Mouse (Mus musculus) intestine, postnatal 0 days (tissue): ENCODE results near the gene Tacc2. TPM values are rescaled to one million over a fixed set of nuclear protein-coding genes. Genes with fewer than 3 reads are reported as not detected.

ENCODE experiments used
- ATAC-seq: fragments of 200-750 bp; cut with Nextera tagmentation; 2 replicates; pipeline ENCODE4 v1.8.0; 2017; ENCODE audit warnings: mild to moderate bottlenecking, moderate TSS enrichment, moderate library complexity
- H3K27ac ChIP-seq: fragments of 300-500 bp; sonication (generic); 2 replicates; pipeline ENCODE4 v1.5.1; 2014; ENCODE audit warnings: mild to moderate bottlenecking, low read depth, low read length, moderate library complexity
- H3K27me3 ChIP-seq: fragments of 300-500 bp; sonication (generic); replicated peaks from 2 replicates; pipeline ENCODE4 v1.6.1; 2014; ENCODE audit warnings: low read length, mixed read lengths; ENCODE audit not compliant: control insufficient read depth, insufficient read depth
- H3K36me3 ChIP-seq: fragments of 300-500 bp; sonication (generic); 2 replicates; pipeline ENCODE4 v1.6.1; 2014; ENCODE audit warnings: mild to moderate bottlenecking, moderate library complexity; ENCODE audit not compliant: control insufficient read depth, insufficient read depth
- H3K4me1 ChIP-seq: fragments of 300-500 bp; sonication (generic); replicated peaks from 2 replicates; pipeline ENCODE4 v1.6.1; 2014; ENCODE audit warnings: antibody characterized with exemption, low read length, mixed read lengths; ENCODE audit not compliant: control insufficient read depth, insufficient read depth
- H3K4me2 ChIP-seq: fragments of 300-500 bp; sonication (generic); replicated peaks from 2 replicates; pipeline ENCODE4 v1.6.1; 2014; ENCODE audit warnings: low read depth, mild to moderate bottlenecking, moderate library complexity
- H3K4me3 ChIP-seq: fragments of 300-500 bp; sonication (generic); 2 replicates; pipeline ENCODE4 v1.5.1; 2014; ENCODE audit warnings: low read depth, low read length
- H3K9ac ChIP-seq: fragments of 300-500 bp; sonication (generic); 2 replicates; pipeline ENCODE4 v1.6.1; 2014; ENCODE audit warnings: mild to moderate bottlenecking, low read depth, low read length
- H3K9me3 ChIP-seq: fragments of 300-500 bp; sonication (generic); 2 replicates; pipeline ENCODE4 v1.6.1; 2016; ENCODE audit warnings: mixed run types; ENCODE audit not compliant: control insufficient read depth
- CTCF ChIP-seq: sonication (generic); IDR thresholded peaks from 2 replicates; pipeline ENCODE4 v1.5.1; 2016; ENCODE audit warnings: low read depth, mild to moderate bottlenecking, control low read depth, antibody characterized with exemption, moderate library complexity
- WGBS: fragments of 180-500 bp; shearing (Covaris S2); extraction: QIAGEN DNeasy Blood & Tissue Kit; methylation state at CpG from one replicate; pipeline ENCODE4 v1.1.7; 2014; 5-methylcytosine and 5-hydroxymethylcytosine counted together
- polyA plus RNA-seq: library from polyadenylated mRNA; unstranded; fragments of >200 nt; fragmentation: Nextera tagmentation; extraction: Ambion mirVana; gene quantifications from 2 replicates; pipeline ENCODE4 v1.2.1, GENCODE M21; 2015

Gene Tacc2
- polyA plus RNA-seq, 1 experiment from 2014 or later: 27.7 TPM

DNA sequence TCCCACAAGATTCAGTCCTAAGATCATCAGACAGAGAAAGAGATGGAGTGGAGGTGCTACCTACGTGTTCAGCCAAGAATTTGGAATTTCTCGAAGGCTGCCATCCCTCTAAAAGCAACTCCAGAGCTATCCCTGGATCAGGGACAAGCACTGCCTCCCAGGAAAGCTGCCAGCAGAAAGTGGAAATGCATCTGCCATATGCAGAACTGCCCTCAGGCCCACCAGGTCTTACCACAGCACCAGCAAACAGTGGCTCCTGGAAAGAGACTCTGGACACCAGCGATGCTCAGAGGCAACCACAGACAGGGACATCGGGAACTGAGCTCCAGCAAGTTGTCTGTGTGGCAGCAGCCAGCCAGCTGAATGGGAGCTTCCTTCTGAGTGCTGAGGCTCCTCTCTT is 45.1 kb downstream of the Tacc2 start:
- H3K36me3 ChIP-seq: no peaks in the 10 kb centered on the region; the same call in 1 of the 2 replicates
- no peaks in the 10 kb centered on the region for H3K27me3 ChIP-seq
- no peaks in the 10 kb centered on the region for H3K9me3 ChIP-seq
- no peak overlapping the region for H3K27ac ChIP-seq
- H3K4me1 ChIP-seq: no peaks in the 10 kb centered on the region
- no peak overlapping the region for H3K4me2 ChIP-seq
- 90% methylated on average over 4 of the region's 4 CpGs for WGBS
- no peak for TF ChIP-seq CTCF
- no peak for ATAC-seq
- H3K4me3 ChIP-seq: no peak overlapping the region
- H3K9ac ChIP-seq: no peak overlapping the region

DNA sequence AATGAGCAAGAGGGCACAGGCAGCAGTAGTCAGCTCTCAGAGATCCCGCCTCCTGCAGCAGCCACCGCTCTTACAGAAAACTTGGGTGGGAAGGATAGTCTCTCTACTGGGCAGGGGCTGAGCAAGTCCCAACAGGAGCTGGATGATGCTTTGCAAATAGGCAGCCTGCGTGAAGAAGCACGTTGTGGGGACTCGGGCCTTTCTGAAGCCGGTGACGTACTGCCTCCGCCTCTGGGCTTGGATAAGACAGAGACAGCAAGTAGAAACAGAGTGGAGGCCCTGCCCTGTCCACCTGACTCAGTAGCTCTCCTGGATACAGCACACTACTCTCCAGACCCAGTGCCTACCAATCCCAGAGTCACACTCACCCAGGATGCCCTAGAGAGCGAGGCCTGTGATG is 47.1 kb downstream of the Tacc2 start:
- Histone ChIP-seq H3K9ac (no peak overlapping the region), H3K4me3 (no peak overlapping the region), H3K9me3 (no peaks in the 10 kb centered on the region), H3K4me1 (no peaks in the 10 kb centered on the region), H3K27me3 (no peaks in the 10 kb centered on the region), H3K27ac (no peak overlapping the region), H3K4me2 (no peak overlapping the region), H3K36me3 (no peaks in the 10 kb centered on the region; the same call in 1 of the 2 replicates)
- ATAC-seq: no peak
- TF ChIP-seq CTCF: no peak
- WGBS: 92% methylated on average over 9 of the region's 9 CpGs

DNA sequence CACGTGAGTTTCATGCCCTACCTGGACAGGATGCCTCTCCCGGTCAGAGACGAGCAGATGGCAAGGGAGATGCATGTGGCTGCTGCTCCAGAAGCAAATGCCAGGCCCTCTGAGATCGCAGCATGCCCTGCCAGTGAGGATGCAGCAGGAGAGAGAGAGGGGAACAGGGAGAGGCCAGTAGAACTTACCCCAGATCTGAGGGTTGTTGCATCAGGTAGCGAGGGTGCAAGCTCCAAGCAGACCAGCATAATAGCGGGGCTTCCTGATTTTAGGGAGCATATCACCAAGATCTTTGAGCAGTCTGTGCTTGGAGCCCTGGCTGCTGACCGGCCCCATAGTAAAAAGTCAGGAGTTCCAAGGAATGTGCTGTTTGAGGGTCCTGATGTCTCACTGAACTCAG is 48.1 kb downstream of the Tacc2 start:
- no peak for TF ChIP-seq CTCF
- WGBS: 86% methylated on average over 7 of the region's 7 CpGs
- no peaks in the 10 kb centered on the region for H3K4me1 ChIP-seq
- H3K27ac ChIP-seq: no peak overlapping the region
- no peaks in the 10 kb centered on the region for H3K27me3 ChIP-seq
- H3K9me3 ChIP-seq: no peaks in the 10 kb centered on the region
- H3K36me3 ChIP-seq: no peaks in the 10 kb centered on the region; the same call in 1 of the 2 replicates
- no peak for ATAC-seq
- H3K4me2 ChIP-seq: no peak overlapping the region
- H3K4me3 ChIP-seq: no peak overlapping the region
- H3K9ac ChIP-seq: no peak overlapping the region

DNA sequence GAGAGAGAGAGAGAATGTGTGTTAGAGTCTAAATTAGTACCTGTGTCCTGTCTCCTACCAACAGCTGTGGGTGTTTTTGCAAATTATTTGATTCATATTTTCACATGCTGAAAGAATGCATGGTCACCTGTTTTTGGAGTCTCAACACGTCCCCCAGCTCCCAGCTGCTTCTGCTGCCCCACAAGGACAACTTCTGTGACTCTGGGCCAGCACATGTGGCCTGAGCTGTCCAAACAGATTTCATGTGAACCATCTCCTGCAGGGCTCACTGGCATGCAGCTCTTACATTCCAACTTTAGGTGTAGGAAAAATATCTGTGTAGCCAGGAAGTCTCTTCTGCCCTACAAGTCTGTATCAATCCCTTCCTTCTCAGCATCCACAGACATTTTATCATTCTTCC is 51.4 kb downstream of the Tacc2 start:
- WGBS: 50% methylated on average over 1 of the region's 1 CpGs
- TF ChIP-seq CTCF: no peak
- no peak overlapping the region for H3K4me2 ChIP-seq
- H3K9me3 ChIP-seq: no peaks in the 10 kb centered on the region
- ATAC-seq: no peak
- no peaks in the 10 kb centered on the region; the same call in 1 of the 2 replicates for H3K36me3 ChIP-seq
- no peak overlapping the region for H3K27ac ChIP-seq
- no peaks in the 10 kb centered on the region for H3K27me3 ChIP-seq
- H3K9ac ChIP-seq: no peak overlapping the region
- H3K4me3 ChIP-seq: no peak overlapping the region
- H3K4me1 ChIP-seq: peaks cover 8% of the 10 kb centered on the region; the same call in 1 of the 2 replicates

DNA sequence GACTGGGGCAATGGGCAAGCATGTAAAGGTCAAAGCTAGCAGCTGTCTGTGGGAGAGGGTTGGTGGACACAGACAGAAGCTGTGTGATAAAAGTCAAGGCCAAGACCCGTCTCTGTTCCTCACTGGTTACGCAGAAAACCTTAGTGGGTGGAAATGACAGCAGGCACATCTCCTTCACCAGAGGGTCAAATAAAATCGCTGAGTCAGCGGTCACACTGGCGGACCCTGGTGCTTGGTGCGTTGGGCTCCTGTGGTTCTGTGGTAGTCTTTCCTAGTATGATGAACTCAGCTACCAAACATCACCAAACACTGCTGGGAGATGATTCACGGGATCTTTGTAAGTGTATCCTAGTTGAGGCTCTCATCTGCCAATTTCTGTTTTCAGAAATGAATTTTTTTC is 52.8 kb downstream of the Tacc2 start:
- Histone ChIP-seq H3K27ac (no peak overlapping the region), H3K9ac (no peak overlapping the region), H3K36me3 (no peaks in the 10 kb centered on the region; the same call in 1 of the 2 replicates), H3K27me3 (no peaks in the 10 kb centered on the region), H3K4me2 (no peak overlapping the region), H3K9me3 (no peaks in the 10 kb centered on the region), H3K4me3 (no peak overlapping the region), H3K4me1 (peaks cover 8% of the 10 kb centered on the region; the same call in 1 of the 2 replicates)
- TF ChIP-seq CTCF: no peak
- ATAC-seq: no peak
- WGBS: 93% methylated on average over 7 of the region's 7 CpGs

DNA sequence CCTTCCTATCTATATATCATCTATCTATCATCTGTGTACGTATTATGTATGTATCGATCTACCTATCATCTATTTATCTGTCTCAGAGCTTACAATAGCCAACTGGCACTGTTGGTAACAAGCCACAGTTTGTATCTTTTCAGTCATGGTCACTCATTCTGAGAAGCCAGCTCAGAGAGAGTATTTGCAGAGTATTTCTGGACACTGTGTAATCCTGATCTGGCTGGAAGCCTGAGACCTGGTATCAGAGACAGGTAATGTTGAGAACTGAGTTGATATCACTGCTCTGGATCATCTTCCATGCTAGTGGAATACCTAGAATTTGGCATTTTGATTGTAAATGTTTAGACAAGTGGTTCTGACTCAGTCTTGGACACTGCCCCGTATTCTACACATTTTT is 53.7 kb downstream of the Tacc2 start:
- no peak overlapping the region for H3K9ac ChIP-seq
- no peak overlapping the region for H3K27ac ChIP-seq
- H3K4me3 ChIP-seq: no peak overlapping the region
- H3K36me3 ChIP-seq: no peaks in the 10 kb centered on the region; the same call in 1 of the 2 replicates
- ATAC-seq: no peak
- H3K4me1 ChIP-seq: peaks cover 8% of the 10 kb centered on the region; the same call in 1 of the 2 replicates
- WGBS: 84% methylated on average over 3 of the region's 3 CpGs
- no peak overlapping the region for H3K4me2 ChIP-seq
- no peaks in the 10 kb centered on the region for H3K27me3 ChIP-seq
- TF ChIP-seq CTCF: no peak
- no peaks in the 10 kb centered on the region for H3K9me3 ChIP-seq
